Mouse (Mus musculus) brain, embryonic 14.5 days (tissue): ENCODE results near the gene Ncoa6.

Source experiments
- CTCF ChIP-seq: fragments of 200-500 bp; IDR thresholded peaks from 2 replicates; pipeline ENCODE4 v1.5.1; 2012; ENCODE audit warnings: inconsistent platforms, mild to moderate bottlenecking, moderate library complexity, borderline replicate concordance; ENCODE audit not compliant: insufficient read depth, insufficient read length; ENCODE audit errors: extremely low read depth
- POLR2A ChIP-seq: fragments of 200-500 bp; IDR thresholded peaks from 2 replicates; pipeline ENCODE4 v1.6.1; 2012; ENCODE audit warnings: mild to moderate bottlenecking, inconsistent platforms, borderline replicate concordance; ENCODE audit not compliant: poor library complexity, insufficient read depth, insufficient read length, severe bottlenecking; ENCODE audit errors: extremely low read depth

DNA sequence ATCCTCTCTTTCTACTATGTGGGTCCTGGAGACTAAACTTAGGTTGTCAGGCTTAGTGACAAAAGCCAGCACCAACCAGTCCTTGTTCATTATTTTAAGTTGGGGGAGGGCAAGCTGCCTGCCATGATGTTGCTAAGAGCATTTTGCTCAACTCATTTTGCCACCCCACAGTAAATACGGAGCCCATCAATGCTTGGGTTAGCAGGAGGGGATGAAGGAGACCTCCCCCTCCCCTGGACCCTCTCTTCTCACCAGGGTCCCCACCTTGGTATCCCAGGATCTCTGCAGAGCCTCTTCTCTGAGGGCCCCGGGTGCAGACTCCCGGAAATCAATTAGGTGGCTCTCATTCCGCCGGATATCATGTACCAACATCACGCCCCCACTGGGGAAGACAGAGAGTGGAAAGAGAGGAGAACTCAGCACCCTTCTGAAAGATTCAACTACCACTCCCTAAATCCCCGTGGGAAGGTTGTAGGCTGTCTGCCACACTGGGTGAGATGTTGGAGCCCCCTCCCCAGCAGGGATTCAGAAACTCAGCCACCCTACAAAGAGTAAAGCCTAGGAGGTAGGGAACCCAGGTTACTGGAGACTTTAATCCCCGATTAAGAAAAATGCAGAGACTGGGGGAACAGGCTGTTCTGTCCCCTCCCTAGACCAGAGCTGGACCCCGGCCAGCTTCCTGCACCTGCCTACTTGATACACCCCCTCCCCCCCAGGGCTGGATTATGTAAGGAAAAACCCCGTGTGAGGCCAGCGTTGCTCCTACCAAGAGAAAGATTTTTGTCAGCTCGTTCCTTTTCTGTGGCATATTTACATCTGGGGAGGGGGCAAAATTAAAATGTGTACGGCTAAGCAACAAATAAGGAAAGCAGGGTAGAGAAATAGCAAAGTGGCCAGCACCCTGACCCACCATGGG lies 31.0 kb upstream of the Ncoa6 start:
- TF ChIP-seq POLR2A (no peak), CTCF (no peak)
